Mouse (Mus musculus) CD8-positive naive resting alpha-beta T cell, adult 2 months (primary cell): ENCODE data around the gene Sppl2b.
"Not testable (repeated sequence)": the region's sequence is repeated elsewhere in the genome, so short reads cannot be mapped to it uniquely, and the experiment has no call there.

Source experiments
- DNase-seq, 2 experiments: peaks; one replicate each; pipeline ENCODE4 v3.0.0; 2022; ENCODE audit warnings: low read depth in 2 of 2, low spot score in 2 of 2

Gene Sppl2b

DNA sequence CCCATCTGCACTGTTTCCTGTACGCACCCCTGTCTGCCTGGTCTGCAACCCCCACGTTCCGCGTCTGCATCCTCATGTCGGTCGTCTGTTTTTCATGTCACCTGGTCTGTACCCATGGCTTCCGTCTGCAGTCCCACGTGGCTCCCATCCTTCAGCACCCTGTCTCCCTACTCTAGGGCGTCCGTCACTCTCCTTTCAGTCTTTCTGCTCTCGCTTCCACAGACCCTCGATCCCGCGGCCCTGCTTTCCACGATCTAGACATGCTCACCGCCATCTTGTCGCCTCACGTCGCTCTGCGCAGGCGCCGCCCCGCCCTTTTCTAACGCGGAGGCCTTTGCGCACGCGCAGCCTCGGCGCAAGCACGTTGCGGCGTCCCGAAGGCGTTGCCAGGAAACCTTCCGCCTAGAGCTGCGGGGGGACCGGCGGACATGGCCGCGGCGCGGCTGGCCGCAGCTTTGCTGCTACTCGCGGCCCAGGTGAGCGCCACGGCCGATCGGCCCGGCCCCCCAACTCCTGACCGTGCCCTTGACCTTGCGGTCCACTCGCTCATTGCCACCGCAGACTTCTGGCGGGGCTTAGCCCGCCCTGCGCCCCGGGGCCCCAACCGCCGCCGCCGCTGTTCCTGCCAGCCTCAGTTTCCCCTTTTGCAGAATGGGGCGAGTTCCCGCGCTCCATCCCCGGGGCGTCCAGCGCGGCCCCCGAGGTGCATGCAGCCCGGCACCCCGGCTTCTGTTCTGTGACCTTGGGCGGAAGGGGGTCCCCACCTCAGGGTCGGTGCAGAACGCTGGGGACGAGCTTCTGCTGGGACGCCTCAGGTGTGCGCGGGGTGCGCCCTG lies at the start of gene Sppl2b, which contains the start of gene Lsm7:
Sppl2b (plus strand) TSS at position 363 of the 836 bp plus-strand sequence.
Lsm7 (minus strand) TSS at position 297 of the 836 bp plus-strand sequence.
- DNase-seq: peak; percentile 96 to 98

DNA sequence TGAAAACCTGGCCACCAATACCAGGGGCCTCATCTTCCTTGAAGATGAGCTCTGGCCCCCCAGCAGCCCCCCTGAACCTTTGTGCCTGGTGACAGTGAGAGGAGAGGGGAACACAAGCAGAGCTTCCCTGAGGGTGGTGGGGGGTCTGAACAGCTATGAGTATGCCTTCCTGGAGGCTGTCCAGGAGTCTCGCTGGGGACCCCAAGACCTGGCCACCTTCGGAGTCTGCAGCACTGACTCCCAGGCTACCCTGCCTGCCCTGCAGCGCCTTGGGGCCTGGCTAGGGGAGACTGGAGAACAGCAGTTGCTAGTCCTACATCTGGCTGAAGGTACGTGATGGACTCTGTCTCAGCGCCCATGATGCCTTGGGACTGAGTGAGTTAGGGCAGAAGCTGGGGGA lies 49.8 kb upstream of the Sppl2b start:
- no peak for DNase-seq

DNA sequence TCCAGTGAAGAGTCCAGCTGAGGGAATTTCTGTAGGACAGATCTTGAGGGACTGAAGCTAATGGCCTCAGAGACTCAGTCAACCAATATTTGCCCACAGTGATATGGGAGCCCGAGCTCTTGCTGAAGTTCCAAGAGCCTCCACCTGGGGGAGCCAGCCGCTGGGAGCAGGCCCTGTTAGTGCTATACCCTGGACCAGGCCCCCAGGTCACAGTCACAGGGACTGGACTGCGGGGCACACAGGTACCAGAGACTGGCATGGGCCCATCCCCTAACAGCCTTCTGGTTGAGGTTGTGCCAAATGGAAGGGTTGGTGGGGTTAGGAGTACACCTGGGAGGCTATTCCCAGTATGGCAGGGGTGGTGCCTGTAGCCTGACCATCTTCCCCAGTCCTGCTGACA lies 49.1 kb upstream of the Sppl2b start:
- DNase-seq: peak; percentile 63 to 76

DNA sequence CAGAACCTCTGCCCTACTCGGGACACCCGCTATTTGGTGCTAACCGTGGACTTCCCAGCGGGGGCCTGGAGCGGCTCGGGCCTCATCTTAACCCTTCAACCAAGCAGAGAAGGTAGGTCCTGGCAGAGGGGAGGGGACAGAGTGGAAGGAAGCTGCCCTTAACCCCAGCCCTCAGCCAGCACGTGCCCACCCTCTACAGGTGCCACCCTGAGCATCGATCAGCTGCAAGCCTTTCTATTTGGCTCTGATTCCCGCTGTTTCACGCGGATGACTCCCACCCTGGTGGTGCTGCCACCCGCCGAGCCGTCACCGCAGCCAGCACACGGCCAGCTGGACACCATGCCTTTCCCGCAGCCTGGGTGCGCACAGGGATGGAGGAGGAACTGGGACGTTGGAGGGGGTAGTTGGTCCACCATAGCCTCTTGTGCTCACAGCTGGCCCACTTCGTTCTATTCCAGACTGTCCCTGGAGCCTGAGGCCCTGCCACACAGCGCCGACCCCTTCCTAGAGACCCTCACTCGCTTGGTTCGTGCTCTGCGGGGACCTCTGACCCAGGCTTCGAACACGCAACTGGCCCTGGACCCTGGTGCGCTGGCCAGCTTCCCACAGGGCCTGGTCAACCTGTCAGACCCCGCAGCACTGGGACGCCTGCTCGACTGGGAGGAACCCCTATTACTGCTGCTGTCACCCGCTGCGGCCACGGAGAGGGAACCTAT lies 48.6 kb upstream of the Sppl2b start:
- DNase-seq: no peak

DNA sequence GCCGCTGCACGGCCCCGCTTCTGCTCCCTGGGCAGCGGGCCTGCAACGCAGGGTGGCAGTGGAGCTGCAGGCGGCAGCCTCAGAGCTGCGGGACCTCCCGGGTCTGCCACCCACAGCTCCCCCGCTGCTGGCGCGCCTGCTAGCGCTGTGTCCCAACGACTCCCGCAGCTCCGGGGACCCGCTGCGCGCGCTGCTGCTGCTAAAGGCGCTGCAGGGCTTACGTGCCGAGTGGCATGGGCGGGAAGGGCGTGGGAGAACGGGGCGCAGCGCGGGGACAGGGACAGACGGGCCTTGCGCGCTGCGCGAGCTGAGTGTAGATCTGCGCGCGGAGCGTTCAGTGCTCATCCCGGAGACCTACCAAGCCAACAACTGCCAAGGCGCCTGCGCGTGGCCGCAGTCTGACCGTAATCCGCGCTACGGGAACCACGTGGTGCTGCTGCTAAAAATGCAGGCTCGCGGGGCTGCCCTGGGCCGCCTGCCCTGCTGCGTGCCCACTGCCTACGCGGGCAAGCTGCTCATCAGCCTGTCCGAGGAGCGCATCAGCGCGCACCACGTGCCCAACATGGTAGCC lies 47.9 kb upstream of the Sppl2b start:
- peak in 1 of 2 experiments; percentile 25 for DNase-seq

DNA sequence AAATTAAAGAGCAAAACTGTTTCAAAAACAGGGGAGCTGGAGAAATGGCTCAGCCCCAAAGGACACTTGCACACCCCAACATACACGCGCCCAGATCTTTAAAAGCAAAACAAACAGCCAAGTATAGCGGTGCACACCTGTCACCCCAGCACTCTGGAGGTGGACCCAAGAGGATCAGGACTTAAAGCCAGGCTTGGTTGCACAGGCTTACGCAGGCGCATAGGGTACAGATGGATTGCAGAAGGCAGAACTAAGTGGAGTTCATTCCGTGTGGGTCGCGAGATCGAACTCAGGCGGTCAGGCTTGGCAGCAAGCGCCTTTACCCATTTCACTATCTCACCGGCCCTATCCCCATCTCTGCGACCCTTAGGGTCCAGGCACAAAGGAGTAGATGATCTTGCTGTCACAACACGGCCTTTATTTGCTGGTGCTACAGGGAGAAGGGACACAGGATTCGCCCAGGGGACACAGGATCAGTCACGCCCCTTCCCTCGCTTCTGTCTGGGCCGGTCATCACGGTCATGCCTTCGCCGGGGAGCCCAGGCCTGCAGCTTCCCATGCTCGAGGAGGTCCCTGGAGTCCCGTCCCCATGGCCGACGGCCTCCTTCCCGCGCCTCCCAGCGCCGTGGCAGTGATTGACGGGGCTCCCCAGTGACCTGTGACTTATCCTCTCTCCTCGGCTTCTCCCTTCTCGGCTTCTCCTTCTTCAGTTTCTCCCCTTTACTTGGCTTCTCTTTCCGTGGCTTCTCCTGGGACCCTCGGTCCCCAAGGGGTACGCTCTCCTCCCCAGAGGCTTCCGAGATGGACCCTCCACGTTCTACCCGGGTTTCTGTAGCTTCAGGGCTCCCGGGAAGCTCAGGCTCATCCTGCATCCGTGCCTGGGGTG lies 46.7 kb upstream of the Sppl2b start:
- DNase-seq: no peak

DNA sequence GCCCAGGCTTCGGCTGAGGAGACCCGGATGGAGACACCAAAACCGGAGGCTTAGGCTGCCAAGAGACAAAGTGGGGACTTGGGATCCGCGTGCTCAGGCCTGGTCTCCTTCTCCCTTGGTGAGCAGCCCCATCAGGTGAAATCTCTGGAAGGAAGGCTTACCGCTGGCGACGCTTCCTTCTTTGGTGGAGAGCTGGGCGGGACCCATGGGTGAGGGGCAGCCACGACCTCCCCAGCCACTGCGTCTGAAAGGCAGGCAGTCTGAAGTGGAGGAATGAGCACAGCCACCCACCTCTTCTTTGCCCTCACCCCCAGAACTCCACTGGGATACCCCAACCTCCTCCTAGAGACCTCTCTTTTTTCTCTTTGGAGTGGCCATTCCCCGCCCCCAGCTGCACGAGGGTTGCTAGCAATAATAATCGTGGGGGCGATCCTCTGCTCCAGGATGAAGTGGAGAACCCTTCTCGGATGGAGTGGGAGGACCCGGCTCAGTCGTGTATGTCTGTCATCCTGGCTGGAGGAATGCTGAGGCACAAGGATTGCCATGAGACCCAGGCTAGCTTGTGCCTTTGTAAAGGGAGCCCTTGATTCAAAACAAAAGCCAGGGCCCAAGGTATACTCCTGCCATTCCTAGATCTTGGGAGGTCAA lies 46.0 kb upstream of the Sppl2b start:
- no peak for DNase-seq

DNA sequence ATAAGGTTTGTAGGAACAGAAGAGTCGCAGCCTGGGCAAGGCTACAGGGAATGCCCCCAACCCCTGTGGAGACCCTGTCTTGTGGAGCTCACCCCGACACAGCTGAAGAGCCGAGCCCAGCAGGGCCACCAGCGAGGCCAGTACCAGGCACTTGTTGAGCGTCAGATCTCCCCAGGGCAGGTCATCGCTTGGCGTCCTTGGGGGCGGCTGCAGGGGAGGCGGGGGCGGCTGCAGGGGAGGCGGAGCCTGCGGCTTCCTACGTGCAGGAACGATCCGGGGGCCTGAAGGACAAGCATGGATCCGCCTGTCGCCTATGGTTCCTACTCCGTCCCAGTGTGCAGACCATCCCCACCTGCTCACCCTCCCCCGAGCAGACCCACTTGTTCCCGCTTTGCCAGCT lies 45.0 kb upstream of the Sppl2b start:
- no peak for DNase-seq

DNA sequence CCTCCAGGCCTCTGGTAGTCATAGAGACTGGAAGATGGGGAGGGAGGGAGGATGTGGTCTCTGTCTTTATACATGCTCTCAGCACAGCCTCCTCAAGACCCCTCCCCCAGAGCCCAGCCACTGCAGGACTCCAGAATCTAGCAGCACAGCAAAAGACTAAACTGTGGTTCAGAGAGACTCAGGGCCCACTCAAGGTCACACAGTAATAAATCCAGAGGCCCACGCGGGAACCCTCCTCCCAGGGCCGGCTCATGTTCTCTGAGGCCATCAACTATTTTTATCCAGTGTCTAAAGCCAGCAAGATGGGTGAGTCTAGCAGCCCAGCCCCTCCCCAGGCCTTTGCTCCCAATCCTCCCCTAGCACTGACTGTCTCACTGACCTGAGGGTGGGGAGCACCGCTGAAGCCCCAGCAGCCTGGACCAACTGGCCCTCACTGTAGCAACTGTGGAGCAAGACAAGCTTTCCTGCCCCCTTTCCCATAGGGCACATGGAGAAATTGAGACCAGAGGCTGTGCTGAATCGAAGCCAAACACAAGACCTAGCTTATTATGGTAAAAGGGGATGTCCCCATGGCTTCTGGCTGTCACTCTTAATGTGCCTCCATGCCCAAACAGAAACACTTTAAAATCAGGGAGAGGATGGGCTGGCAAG lies 42.6 kb upstream of the Sppl2b start:
- DNase-seq: no peak

DNA sequence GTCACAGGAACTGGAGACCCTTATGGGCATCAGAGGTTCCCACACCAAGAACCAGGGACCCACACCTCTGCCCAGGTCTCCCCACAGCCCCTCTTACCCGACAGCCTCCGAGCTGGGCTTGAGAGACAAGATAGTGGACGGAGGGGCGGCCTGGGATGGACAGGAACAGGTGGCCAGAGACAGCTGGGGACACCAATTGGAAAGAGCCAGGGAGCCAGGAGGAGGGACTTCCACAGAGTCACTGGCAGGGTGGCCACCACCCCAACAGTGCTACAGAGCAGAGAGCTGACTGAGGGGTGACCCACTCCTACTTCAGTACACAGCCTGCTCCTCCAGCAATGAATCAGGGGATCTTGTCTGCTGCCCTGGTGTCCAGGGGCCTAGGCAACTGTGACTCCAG lies 41.7 kb upstream of the Sppl2b start, which contains the start of gene Jsrp1:
Jsrp1 (minus strand) TSS at position 133 of the 400 bp plus-strand sequence.
- no peak for DNase-seq

DNA sequence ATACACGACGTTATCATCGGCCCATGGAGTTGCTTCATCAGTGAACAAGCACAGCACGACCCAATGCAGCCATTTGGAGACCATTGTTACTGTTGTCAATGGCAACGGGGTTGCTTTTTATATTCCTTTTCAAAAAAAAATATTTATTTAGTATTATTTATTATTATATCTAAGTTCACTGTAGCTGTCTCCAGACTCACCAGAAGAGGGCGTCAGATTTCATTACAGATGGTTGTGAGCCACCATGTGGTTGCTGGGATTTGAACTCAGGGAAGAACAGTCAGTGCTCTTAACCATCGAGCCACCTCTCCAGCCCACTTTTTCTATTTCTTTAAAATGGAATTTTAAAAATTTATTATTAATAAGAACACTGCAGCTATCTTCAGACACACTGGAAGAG lies 40.3 kb upstream of the Sppl2b start:
- DNase-seq: no peak

DNA sequence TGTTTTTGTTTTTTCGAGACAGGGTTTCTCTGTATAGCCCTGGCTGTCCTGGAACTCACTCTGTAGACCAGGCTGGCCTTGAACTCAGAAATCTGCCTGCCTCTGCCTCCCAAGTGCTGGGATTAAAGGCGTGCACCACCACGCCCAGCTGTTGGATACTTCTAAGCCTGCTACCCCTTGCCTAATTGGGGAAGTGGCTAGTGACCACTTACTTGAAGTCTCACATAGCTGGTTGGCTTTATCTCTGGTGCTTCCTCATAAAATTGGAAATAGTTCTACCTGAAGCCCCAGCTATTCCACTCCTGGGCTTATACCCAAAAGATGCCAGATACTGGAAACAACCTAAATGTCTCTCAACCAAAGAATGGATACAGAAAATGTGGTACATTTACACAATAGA lies 38.8 kb upstream of the Sppl2b start:
- not testable (repeated sequence) for DNase-seq

DNA sequence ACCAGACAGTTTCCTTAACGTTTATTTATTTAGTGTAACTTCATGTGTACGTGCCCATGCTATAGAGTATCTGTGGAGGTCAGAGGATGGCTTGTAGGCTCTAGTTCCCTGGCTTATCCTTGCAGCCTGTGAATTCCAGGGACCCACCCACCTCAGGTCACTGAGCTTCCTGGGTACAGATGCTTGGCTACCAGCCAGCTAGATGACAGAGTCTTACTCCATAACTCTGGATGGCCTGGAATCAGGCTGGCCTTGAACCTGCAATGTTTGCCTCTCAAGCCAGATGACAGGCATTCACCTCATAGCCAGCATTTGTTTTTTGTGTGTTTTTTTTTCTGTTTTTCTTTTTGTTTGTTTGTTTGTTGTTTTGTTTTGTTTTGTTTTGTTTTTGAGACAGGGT lies 37.9 kb upstream of the Sppl2b start:
- DNase-seq: no peak

DNA sequence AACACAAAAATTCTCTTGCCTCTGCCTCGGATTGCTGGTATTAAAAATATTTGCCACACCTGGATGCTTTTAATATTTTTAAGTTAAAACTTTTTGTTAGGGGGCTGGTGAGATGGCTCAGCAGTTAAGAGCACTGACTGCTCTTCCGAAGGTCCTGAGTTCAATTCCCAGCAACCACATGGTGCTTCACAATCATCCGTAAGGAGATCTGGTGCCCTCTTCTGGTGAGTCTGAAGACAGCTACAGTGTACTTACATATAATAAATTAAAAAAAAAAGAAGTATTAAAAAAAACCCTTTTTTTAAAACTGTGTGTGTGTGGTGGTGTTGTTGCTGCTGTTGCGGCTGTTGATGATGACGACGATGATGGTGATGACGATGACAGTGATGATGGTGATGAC lies 37.1 kb upstream of the Sppl2b start:
- DNase-seq: not testable (repeated sequence)

DNA sequence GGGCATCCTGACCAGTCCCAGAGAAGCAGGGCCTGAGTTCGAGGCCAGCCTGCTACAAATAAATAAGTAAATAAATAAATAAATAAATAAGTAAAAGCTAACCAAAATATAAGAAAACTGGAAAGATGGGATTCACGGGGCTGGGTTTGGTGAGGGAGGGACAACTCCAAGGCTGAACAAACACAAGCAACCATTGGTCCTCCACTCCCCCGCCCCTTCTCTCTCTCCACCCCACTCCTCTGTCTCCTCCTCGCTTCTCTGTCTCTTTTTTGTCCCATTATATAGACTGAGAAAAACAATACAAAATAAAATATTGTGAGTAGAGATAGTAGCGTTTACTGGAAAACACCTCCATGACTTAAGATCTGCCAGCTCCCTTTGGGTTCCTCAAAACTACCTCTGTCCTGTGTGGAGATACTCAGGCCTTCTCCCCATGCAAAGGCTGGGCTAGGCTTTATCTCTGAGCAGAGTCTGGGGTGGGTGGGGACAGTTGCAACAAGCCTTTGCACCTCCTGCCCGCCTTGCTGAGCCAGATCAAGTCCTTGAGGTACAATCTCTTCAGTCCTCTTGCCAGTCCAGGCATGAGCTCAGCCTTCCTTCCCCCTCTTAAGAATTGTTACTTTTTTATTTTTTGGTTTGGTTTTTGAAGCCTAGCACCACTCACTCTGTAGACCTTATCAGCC lies 36.3 kb upstream of the Sppl2b start:
- no peak for DNase-seq

DNA sequence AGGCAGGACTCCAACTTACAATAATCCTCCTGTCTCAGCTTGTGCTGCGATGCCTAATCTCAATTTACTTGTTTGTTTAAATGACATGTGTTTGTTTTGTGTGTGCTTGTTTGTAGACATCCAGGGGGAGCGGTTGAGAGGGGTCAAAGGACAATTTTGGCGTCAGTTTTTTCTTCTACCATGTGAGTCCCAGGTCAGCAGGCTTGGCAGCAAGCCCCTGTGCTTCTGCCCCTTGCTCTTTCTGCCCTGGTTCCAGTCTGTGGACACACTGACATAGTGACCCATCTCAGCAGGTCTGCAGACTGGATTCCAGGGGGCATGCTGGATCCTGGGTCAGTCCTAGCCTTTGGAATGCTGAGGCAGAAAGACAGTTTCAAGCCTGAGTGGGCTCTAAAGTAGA lies 35.7 kb upstream of the Sppl2b start:
- no peak for DNase-seq

DNA sequence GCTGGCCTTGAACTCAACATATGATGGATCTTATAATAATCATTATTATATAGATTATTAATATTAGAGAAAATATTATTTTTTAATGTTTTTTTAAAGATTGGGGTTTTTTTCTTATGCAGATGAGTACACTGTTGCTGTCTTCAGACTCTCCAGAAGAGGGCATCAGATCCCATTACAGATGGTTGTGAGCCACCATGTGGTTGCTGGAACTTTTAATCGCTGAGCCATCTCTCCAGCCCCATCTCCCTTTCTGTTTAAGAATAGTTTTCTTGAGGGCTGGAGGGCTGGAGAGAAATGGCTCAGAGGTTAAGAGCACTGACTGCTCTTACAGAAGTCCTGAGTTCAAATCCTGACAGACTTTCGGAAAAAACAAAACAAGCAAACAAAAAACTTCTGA lies 33.1 kb upstream of the Sppl2b start:
- peak in 1 of 2 experiments; percentile 50 for DNase-seq

DNA sequence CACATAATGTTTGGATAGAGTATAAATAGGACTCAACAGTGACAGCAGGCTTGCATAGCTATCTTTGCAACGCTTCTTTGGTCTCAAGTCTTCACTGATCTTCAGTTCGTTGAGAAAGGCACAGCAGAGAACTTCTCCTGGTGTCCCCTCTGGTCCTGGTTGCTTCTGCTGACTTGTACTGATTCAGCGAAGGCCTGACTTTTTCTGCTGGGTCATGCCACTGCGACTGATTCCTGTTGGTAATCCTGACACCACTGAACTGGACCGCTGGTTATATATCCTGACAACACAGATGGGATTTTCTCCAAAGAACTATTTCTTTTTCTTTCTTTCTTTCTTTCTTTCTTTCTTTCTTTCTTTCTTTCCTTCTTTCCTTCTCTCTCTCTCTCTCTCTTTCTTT lies 32.5 kb upstream of the Sppl2b start:
- DNase-seq: no peak

DNA sequence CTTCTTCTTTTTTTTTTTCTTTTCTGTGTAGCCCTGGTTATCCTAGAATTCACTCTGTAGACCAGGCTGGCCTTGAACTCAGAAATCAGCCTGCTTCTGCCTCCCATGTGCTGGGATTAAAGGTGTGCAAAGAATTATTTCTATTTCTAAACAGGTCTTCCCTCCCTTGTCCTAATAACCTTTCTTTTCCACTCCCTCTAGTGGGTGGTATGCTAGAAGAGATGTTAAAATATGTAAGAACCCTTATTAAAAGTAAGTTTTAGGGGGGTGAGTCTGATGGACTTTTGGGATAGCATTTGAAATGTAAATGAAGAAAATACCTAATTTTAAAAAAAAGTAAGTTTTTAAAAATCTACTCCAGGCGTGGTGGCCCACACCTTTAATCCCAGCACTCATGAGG lies 31.8 kb upstream of the Sppl2b start:
- no peak for DNase-seq
